In genomic region chr5:66710445-66711019, GRCm38 (mm10) we compare ENCODE assay signal across 9 mouse cellular contexts. TPM values are rescaled to one million over a fixed set of nuclear protein-coding genes. Genes with fewer than 3 reads are reported as not detected.
A peak's percentile ranks its signal among the peaks of the same experiment; 100 is the strongest.
DNase-seq lines count a peak whose midpoint lies in the region; ATAC-seq and TF ChIP-seq lines count a peak whose summit lies in the region.
"Had no signal": no experiment of that assay in that cellular context is flagged by ENCODE, and none has a peak within 500 bp of the region (broad histone marks: within the 10 kb centered on the region; RNA-seq: fewer than 3 reads in every experiment).

No protein-coding gene starts in this region.

- no peak for TF ChIP-seq EP300 in liver, postnatal 0 days (IDR thresholded peaks at IDR 0.05; ENCODE audit: low read depth)

- H3K27me3 ChIP-seq in heart, embryonic 11.5 days (ENCODE audit: control insufficient read depth, insufficient read depth, low read length), result peaks cover 64% of the 10 kb centered on the region
- H3K27me3 ChIP-seq in liver, postnatal 0 days (ENCODE audit: insufficient read depth, low read length), result no peaks in the 10 kb centered on the region
- H3K27me3 ChIP-seq in liver, embryonic 12.5 days (replicated peaks), result 0 out of 2 replicates have a peak, but pooled peaks cover 4% of the 10 kb centered on the region
- H3K27me3 ChIP-seq in embryonic facial prominence, embryonic 14.5 days (replicated peaks; ENCODE audit: control insufficient read depth, insufficient read depth, low read length), result no peaks in the 10 kb centered on the region
- H3K27me3 ChIP-seq: liver, embryonic 13.5 days had no signal

- H3K4me3 ChIP-seq in heart, embryonic 11.5 days (ENCODE audit: low read depth, low read length), result no peak overlapping the region
- no peak overlapping the region for H3K4me3 ChIP-seq in liver, postnatal 0 days (ENCODE audit: low read depth, low read length)
- H3K4me3 ChIP-seq in liver, embryonic 12.5 days, result no peak overlapping the region
- no peak overlapping the region for H3K4me3 ChIP-seq in embryonic facial prominence, embryonic 14.5 days (ENCODE audit: low read depth, low read length)
- H3K4me3 ChIP-seq: heart, embryonic 13.5 days; liver, embryonic 13.5 days had no signal

- H3K9me3 ChIP-seq in heart, embryonic 11.5 days (replicated peaks; ENCODE audit: control insufficient read depth, low read length), result no peaks in the 10 kb centered on the region
- no peaks in the 10 kb centered on the region for H3K9me3 ChIP-seq in liver, postnatal 0 days (ENCODE audit: low read length)
- H3K9me3 ChIP-seq in liver, embryonic 12.5 days (replicated peaks), result no peaks in the 10 kb centered on the region
- H3K9me3 ChIP-seq in embryonic facial prominence, embryonic 14.5 days (ENCODE audit: control insufficient read depth, low read length), result no peaks in the 10 kb centered on the region
- H3K9me3 ChIP-seq: heart, embryonic 13.5 days; liver, embryonic 13.5 days had no signal

- TF ChIP-seq CTCF in liver, postnatal 0 days (IDR thresholded peaks at IDR 0.05; ENCODE audit: low read depth), result peak; percentile 45

- peaks cover 6% of the 10 kb centered on the region; the same call in 1 of the 2 replicates for H3K4me1 ChIP-seq in heart, embryonic 11.5 days (ENCODE audit: control insufficient read depth, insufficient read depth, low read length)
- H3K4me1 ChIP-seq in liver, postnatal 0 days (ENCODE audit: insufficient read depth), result no peaks in the 10 kb centered on the region
- no peaks in the 10 kb centered on the region for H3K4me1 ChIP-seq in liver, embryonic 12.5 days
- H3K4me1 ChIP-seq in embryonic facial prominence, embryonic 14.5 days (ENCODE audit: control insufficient read depth, insufficient read depth, low read length), result no peaks in the 10 kb centered on the region
- H3K4me1 ChIP-seq: liver, embryonic 13.5 days had no signal

- no peak overlapping the region for H3K4me2 ChIP-seq in heart, embryonic 11.5 days
- no peak overlapping the region for H3K4me2 ChIP-seq in liver, postnatal 0 days (ENCODE audit: low read depth, low read length)
- no peak overlapping the region for H3K4me2 ChIP-seq in liver, embryonic 12.5 days
- no peak overlapping the region for H3K4me2 ChIP-seq in embryonic facial prominence, embryonic 14.5 days (ENCODE audit: low read depth, low read length)
- H3K4me2 ChIP-seq: heart, embryonic 13.5 days; liver, embryonic 13.5 days had no signal

- DNase-seq in heart, postnatal 4 days, result no peak
- no peak for DNase-seq in liver, postnatal 0 days
- peak; percentile 63 for DNase-seq in embryonic facial prominence, embryonic 14.5 days (ENCODE audit: low spot score)
- peak; percentile 51 for DNase-seq in retina, embryonic 14.5 days (ENCODE audit: low spot score)
- DNase-seq in urinary bladder, postnatal 10 days (ENCODE audit: low spot score), result no peak
- DNase-seq: liver, embryonic 13.5 days had no signal

- WGBS in heart, embryonic 11.5 days (ENCODE audit: insufficient replicate concordance), result 16% methylated on average over 4 of the region's 4 CpGs
- 28% methylated on average over 4 of the region's 4 CpGs for WGBS in liver, postnatal 0 days (ENCODE audit: insufficient replicate concordance)
- WGBS in liver, embryonic 12.5 days (ENCODE audit: insufficient replicate concordance), result 25% methylated on average over 4 of the region's 4 CpGs
- WGBS in embryonic facial prominence, embryonic 14.5 days, result 11% methylated on average over 4 of the region's 4 CpGs

- ATAC-seq in heart, embryonic 11.5 days (replicated peaks; ENCODE audit: insufficient number of reproducible peaks, low FRiP score, low TSS enrichment), result 0 out of 2 replicates have a peak, but pooled peaks have one; percentile 2
- no peak for ATAC-seq in liver, postnatal 0 days
- ATAC-seq in liver, embryonic 12.5 days, result no peak
- no peak for ATAC-seq in embryonic facial prominence, embryonic 14.5 days (ENCODE audit: low read depth)

- H3K36me3 ChIP-seq in heart, embryonic 11.5 days (ENCODE audit: control insufficient read depth, insufficient read depth, low read length), result no peaks in the 10 kb centered on the region
- no peaks in the 10 kb centered on the region for H3K36me3 ChIP-seq in liver, postnatal 0 days (replicated peaks; ENCODE audit: insufficient read depth, low read length)
- H3K36me3 ChIP-seq in liver, embryonic 12.5 days, result no peaks in the 10 kb centered on the region
- H3K36me3 ChIP-seq in embryonic facial prominence, embryonic 14.5 days (ENCODE audit: control insufficient read depth, insufficient read depth, low read length), result no peaks in the 10 kb centered on the region
- H3K36me3 ChIP-seq: heart, embryonic 13.5 days; liver, embryonic 13.5 days had no signal

- no peak overlapping the region for H3K9ac ChIP-seq in heart, embryonic 11.5 days (ENCODE audit: low read depth, low read length)
- H3K9ac ChIP-seq in liver, postnatal 0 days (replicated peaks), result no peak overlapping the region
- no peak overlapping the region for H3K9ac ChIP-seq in liver, embryonic 12.5 days
- H3K9ac ChIP-seq in embryonic facial prominence, embryonic 14.5 days (ENCODE audit: low read depth, low read length), result no peak overlapping the region
- H3K9ac ChIP-seq: heart, embryonic 13.5 days; liver, embryonic 13.5 days had no signal

- no peak overlapping the region for H3K27ac ChIP-seq in heart, embryonic 11.5 days (ENCODE audit: low read depth, low read length)
- H3K27ac ChIP-seq in liver, postnatal 0 days (ENCODE audit: low read depth), result no peak overlapping the region
- no peak overlapping the region for H3K27ac ChIP-seq in liver, embryonic 12.5 days
- H3K27ac ChIP-seq in embryonic facial prominence, embryonic 14.5 days (replicated peaks; ENCODE audit: low read depth, low read length), result no peak overlapping the region
- H3K27ac ChIP-seq: heart, embryonic 13.5 days; liver, embryonic 13.5 days had no signal

RNA-seq across cellular contexts. Expression of gene Uchl1, which starts 34.6 kb away (rescaled TPM):
- 128 and 136 TPM in 2 replicates for polyA plus RNA-seq in heart, embryonic 11.5 days (2014; fragmentation: Nextera tagmentation; extraction: Ambion mirVana)
- total RNA-seq in heart, postnatal 4 days (2021), result 10 to 100 TPM; 28.4 to 32.1 TPM
- 2.1 and 2.7 TPM in 2 replicates for polyA plus RNA-seq in liver, postnatal 0 days (2015; fragmentation: Nextera tagmentation; extraction: Ambion mirVana)
- polyA plus RNA-seq in liver, embryonic 12.5 days (2016; fragmentation: Nextera tagmentation; extraction: Ambion mirVana), result 3.0 and 7.1 TPM in 2 replicates
- 142 TPM in 2 replicates for polyA plus RNA-seq in embryonic facial prominence, embryonic 14.5 days (2014; fragmentation: Nextera tagmentation; extraction: Ambion mirVana)

RNA-seq across cellular contexts. Expression of gene Limch1, which starts 35.1 kb away (rescaled TPM):
- polyA plus RNA-seq in heart, embryonic 11.5 days (2014; fragmentation: Nextera tagmentation; extraction: Ambion mirVana), result 28.2 and 32.8 TPM in 2 replicates
- total RNA-seq in heart, postnatal 4 days (2021), result 100 to 1,000 TPM; 102 TPM
- 1.6 and 2.1 TPM in 2 replicates for polyA plus RNA-seq in liver, postnatal 0 days (2015; fragmentation: Nextera tagmentation; extraction: Ambion mirVana)
- 3.8 and 5.2 TPM in 2 replicates for polyA plus RNA-seq in liver, embryonic 12.5 days (2016; fragmentation: Nextera tagmentation; extraction: Ambion mirVana)
- polyA plus RNA-seq in embryonic facial prominence, embryonic 14.5 days (2014; fragmentation: Nextera tagmentation; extraction: Ambion mirVana), result 70.5 and 71.1 TPM in 2 replicates

Comparison
In these comparisons a context has a peak if more than half of its experiments do, and no peak if none do; other contexts are left out.
1. DNase-seq: peak in embryonic facial prominence, embryonic 14.5 days (single experiment) and retina, embryonic 14.5 days (single experiment); none in heart, postnatal 4 days (single experiment), liver, postnatal 0 days (single experiment) and urinary bladder, postnatal 10 days (single experiment).
2. RNA of gene Uchl1, which starts 34.6 kb away (polyA plus RNA-seq): 142 TPM in embryonic facial prominence, embryonic 14.5 days and 128 to 136 TPM in heart, embryonic 11.5 days; 3.0 to 7.1 TPM in liver, embryonic 12.5 days and 2.1 to 2.7 TPM in liver, postnatal 0 days; every median in the first group is over 10 times any median in the second.